Mouse (Mus musculus) forebrain, embryonic 14.5 days (tissue): Measurements from ENCODE around the gene Slc26a11. TPM values are rescaled to one million over a fixed set of nuclear protein-coding genes. Genes with fewer than 3 reads are reported as not detected.

Source experiments
- ATAC-seq: fragments of 200-750 bp; cut with Nextera tagmentation; 2 replicates; pipeline ENCODE4 v1.8.0; 2017; ENCODE audit warnings: mild to moderate bottlenecking, moderate library complexity
- DNase-seq: peaks from one replicate; pipeline ENCODE4 v3.0.0-alpha.2; 2015; ENCODE audit warnings: low spot score
- H3K27ac ChIP-seq: fragments of 300-500 bp; sonication (generic); 2 replicates; pipeline ENCODE4 v1.5.1; 2014; ENCODE audit warnings: low read depth, mild to moderate bottlenecking, control low read depth, low read length, moderate library complexity
- H3K27me3 ChIP-seq: fragments of 300-500 bp; sonication (generic); replicated peaks from 2 replicates; pipeline ENCODE4 v1.6.1; 2014; ENCODE audit warnings: low read length, control low read depth, mixed read lengths; ENCODE audit not compliant: control insufficient read depth, insufficient read depth
- H3K36me3 ChIP-seq: fragments of 300-500 bp; sonication (generic); 2 replicates; pipeline ENCODE4 v1.6.1; 2014; ENCODE audit warnings: low read length, control low read depth; ENCODE audit not compliant: control insufficient read depth, insufficient read depth
- H3K4me1 ChIP-seq: fragments of 300-500 bp; sonication (generic); 2 replicates; pipeline ENCODE4 v1.6.1; 2014; ENCODE audit warnings: antibody characterized with exemption, low read length, control low read depth; ENCODE audit not compliant: control insufficient read depth, insufficient read depth
- H3K4me2 ChIP-seq: fragments of 300-500 bp; sonication (generic); 2 replicates; pipeline ENCODE4 v1.6.1; 2014; ENCODE audit warnings: mild to moderate bottlenecking, control low read depth, low read length
- H3K4me3 ChIP-seq: fragments of 300-500 bp; sonication (generic); 2 replicates; pipeline ENCODE4 v1.5.1; 2014; ENCODE audit warnings: low read depth, low read length, control low read depth
- H3K9ac ChIP-seq: fragments of 300-500 bp; sonication (generic); 2 replicates; pipeline ENCODE4 v1.6.1; 2014; ENCODE audit warnings: mild to moderate bottlenecking, low read length, control low read depth, moderate library complexity
- H3K9me3 ChIP-seq: fragments of 300-500 bp; sonication (generic); replicated peaks from 2 replicates; pipeline ENCODE4 v1.6.1; 2016; ENCODE audit warnings: low read length, control low read depth, mixed read lengths; ENCODE audit not compliant: control insufficient read depth
- WGBS: fragments of 180-500 bp; shearing (Covaris S2); extraction: QIAGEN DNeasy Blood & Tissue Kit; methylation state at CpG from one replicate; pipeline ENCODE4 v1.1.7; 2014; 5-methylcytosine and 5-hydroxymethylcytosine counted together
- polyA plus RNA-seq: library from polyadenylated mRNA; unstranded; fragments of >200 nt; fragmentation: Nextera tagmentation; extraction: Ambion mirVana; gene quantifications from 2 replicates; pipeline ENCODE4 v1.2.1, GENCODE M21; 2014

The Slc26a11 gene
- polyA plus RNA-seq, 1 experiment from 2014 or later: 2.5 TPM

GRCm38 (mm10) chr11:119325068-119325467 is 30.3 kb upstream of the Slc26a11 start:
- Histone ChIP-seq H3K9me3 (no peaks in the 10 kb centered on the region), H3K36me3 (no peaks in the 10 kb centered on the region), H3K9ac (no peak overlapping the region), H3K4me2 (no peak overlapping the region), H3K27ac (no peak overlapping the region), H3K4me1 (no peaks in the 10 kb centered on the region), H3K27me3 (no peaks in the 10 kb centered on the region), H3K4me3 (no peak overlapping the region)
- WGBS: 91% methylated on average over 1 of the region's 1 CpGs
- ATAC-seq (no peak), DNase-seq (no peak)

GRCm38 (mm10) chr11:119330592-119330991 is 24.8 kb upstream of the Slc26a11 start:
- no peak overlapping the region for H3K27ac ChIP-seq
- WGBS: 70% methylated on average over 4 of the region's 4 CpGs

GRCm38 (mm10) chr11:119331970-119332369 is 23.4 kb upstream of the Slc26a11 start:
- H3K4me2 ChIP-seq: no peak overlapping the region
- H3K9me3 ChIP-seq: no peaks in the 10 kb centered on the region
- 42% methylated on average over 3 of the region's 3 CpGs for WGBS
- H3K27ac ChIP-seq: no peak overlapping the region
- ATAC-seq (no peak), DNase-seq (no peak)
- no peaks in the 10 kb centered on the region for H3K4me1 ChIP-seq
- no peak overlapping the region for H3K9ac ChIP-seq
- H3K27me3 ChIP-seq: no peaks in the 10 kb centered on the region
- no peaks in the 10 kb centered on the region for H3K36me3 ChIP-seq
- no peak overlapping the region for H3K4me3 ChIP-seq

More at GRCm38 (mm10) chr11:119330592-119330991, 24.8 kb upstream of the Slc26a11 start:
- ATAC-seq: no peak
- no peak for DNase-seq
- Histone ChIP-seq H3K9ac (no peak overlapping the region), H3K4me2 (no peak overlapping the region), H3K36me3 (no peaks in the 10 kb centered on the region), H3K9me3 (no peaks in the 10 kb centered on the region), H3K4me3 (no peak overlapping the region), H3K4me1 (no peaks in the 10 kb centered on the region), H3K27me3 (no peaks in the 10 kb centered on the region)

- Histone ChIP-seq H3K9me3 (no peaks in the 10 kb centered on the region), H3K4me1 (no peaks in the 10 kb centered on the region), H3K36me3 (no peaks in the 10 kb centered on the region), H3K27ac (no peak overlapping the region), H3K9ac (no peak overlapping the region), H3K27me3 (no peaks in the 10 kb centered on the region), H3K4me2 (no peak overlapping the region), H3K4me3 (no peak overlapping the region)
- ATAC-seq: no peak
- 77% methylated on average over 10 of the region's 10 CpGs for WGBS
- no peak for DNase-seq
These were observed 16.9 kb upstream of the Slc26a11 start for GRCm38 (mm10) chr11:119338271-119339059.

GRCm38 (mm10) chr11:119339179-119339578 is 16.2 kb upstream of the Slc26a11 start:
- DNase-seq (no peak), ATAC-seq (no peak)
- no peaks in the 10 kb centered on the region for H3K36me3 ChIP-seq
- H3K9me3 ChIP-seq: no peaks in the 10 kb centered on the region
- H3K4me1 ChIP-seq: no peaks in the 10 kb centered on the region
- 48% methylated on average over 5 of the region's 5 CpGs for WGBS
- no peak overlapping the region for H3K9ac ChIP-seq
- H3K4me3 ChIP-seq: no peak overlapping the region
- H3K27me3 ChIP-seq: no peaks in the 10 kb centered on the region
- H3K4me2 ChIP-seq: no peak overlapping the region
- H3K27ac ChIP-seq: no peak overlapping the region

- Histone ChIP-seq H3K9me3 (no peaks in the 10 kb centered on the region), H3K27me3 (no peaks in the 10 kb centered on the region), H3K4me1 (no peaks in the 10 kb centered on the region), H3K9ac (no peak overlapping the region), H3K27ac (no peak overlapping the region), H3K4me2 (no peak overlapping the region), H3K4me3 (no peak overlapping the region), H3K36me3 (no peaks in the 10 kb centered on the region)
- ATAC-seq (peak; percentile 50; the same call in 1 of the 2 replicates), DNase-seq (peak; percentile 94)
- 8% methylated on average over 5 of the region's 5 CpGs for WGBS
These were observed 15.7 kb upstream of the Slc26a11 start for GRCm38 (mm10) chr11:119339637-119340036.

- Histone ChIP-seq H3K27ac (no peak overlapping the region), H3K4me3 (no peak overlapping the region), H3K36me3 (no peaks in the 10 kb centered on the region), H3K9me3 (no peaks in the 10 kb centered on the region), H3K4me2 (no peak overlapping the region), H3K27me3 (no peaks in the 10 kb centered on the region), H3K4me1 (no peaks in the 10 kb centered on the region), H3K9ac (no peak overlapping the region)
- 92% methylated on average over 8 of the region's 8 CpGs for WGBS
- ATAC-seq (no peak), DNase-seq (no peak)
These were observed 11.2 kb upstream of the Slc26a11 start for GRCm38 (mm10) chr11:119344178-119344577.

- WGBS: 75% methylated on average over 6 of the region's 6 CpGs
- H3K4me3 ChIP-seq: no peak overlapping the region
- no peak overlapping the region for H3K27ac ChIP-seq
- no peaks in the 10 kb centered on the region for H3K27me3 ChIP-seq
- H3K36me3 ChIP-seq: no peaks in the 10 kb centered on the region
- DNase-seq (no peak), ATAC-seq (no peak)
- H3K4me2 ChIP-seq: no peak overlapping the region
- no peak overlapping the region for H3K9ac ChIP-seq
- H3K9me3 ChIP-seq: no peaks in the 10 kb centered on the region
- H3K4me1 ChIP-seq: no peaks in the 10 kb centered on the region
These were observed 10.5 kb upstream of the Slc26a11 start for GRCm38 (mm10) chr11:119344865-119345264.

GRCm38 (mm10) chr11:119347125-119347524 is 8.2 kb upstream of the Slc26a11 start:
- 86% methylated on average over 4 of the region's 4 CpGs for WGBS
- Histone ChIP-seq H3K4me2 (no peak overlapping the region), H3K27ac (no peak overlapping the region), H3K4me1 (no peaks in the 10 kb centered on the region), H3K9ac (no peak overlapping the region), H3K36me3 (no peaks in the 10 kb centered on the region), H3K27me3 (no peaks in the 10 kb centered on the region), H3K9me3 (no peaks in the 10 kb centered on the region), H3K4me3 (no peak overlapping the region)
- ATAC-seq (no peak), DNase-seq (no peak)
